Mouse (Mus musculus) thymus, postnatal 0 days (tissue): ENCODE data around the gene Nab2. TPM values are rescaled to one million over a fixed set of nuclear protein-coding genes. Genes with fewer than 3 reads are reported as not detected.
"Not testable (repeated sequence)": the region's sequence is repeated elsewhere in the genome, so short reads cannot be mapped to it uniquely, and the experiment has no call there.

Experiments
- DNase-seq: peaks from one replicate; pipeline ENCODE4 v3.0.0-alpha.2; 2015; ENCODE audit warnings: low spot score
- polyA plus RNA-seq: library from polyadenylated mRNA; unstranded; fragments of >200 nt; fragmentation: Nextera tagmentation; extraction: Ambion mirVana; gene quantifications from 2 replicates; pipeline ENCODE4 v1.2.1, GENCODE M21; 2015

Gene Nab2
- polyA plus RNA-seq, 1 experiment from 2014 or later = 10.0 TPM

- no peak for DNase-seq
Measured at GRCm38 (mm10) chr10:127674046-127674655, 5.8 kb upstream of the Nab2 start.

- peak; percentile 43 for DNase-seq
Measured at GRCm38 (mm10) chr10:127671276-127671675, 2.9 kb upstream of the Nab2 start.

- DNase-seq = no peak
Measured at GRCm38 (mm10) chr10:127670185-127670584, 1.8 kb upstream of the Nab2 start.

GRCm38 (mm10) chr10:127669170-127669569 is 802 bp upstream of the Nab2 start:
- DNase-seq = no peak

GRCm38 (mm10) chr10:127667269-127668092 is 887 bp downstream of the Nab2 start:
- DNase-seq = peak; percentile 52

GRCm38 (mm10) chr10:127666501-127667268 is 1.7 kb downstream of the Nab2 start, which contains the start of gene Nemp1:
Gene Nemp1, plus strand, starts transcription at chr10:127666901.
- DNase-seq = peak; percentile 62

- DNase-seq = no peak
Measured at GRCm38 (mm10) chr10:127665366-127666181, 2.8 kb downstream of the Nab2 start.

GRCm38 (mm10) chr10:127664891-127665290 is 3.5 kb downstream of the Nab2 start:
- DNase-seq = no peak

GRCm38 (mm10) chr10:127664166-127664565 is 4.2 kb downstream of the Nab2 start:
- DNase-seq = no peak

GRCm38 (mm10) chr10:127663590-127663989 is 4.8 kb downstream of the Nab2 start:
- no peak for DNase-seq

GRCm38 (mm10) chr10:127662666-127663253 is 5.6 kb downstream of the Nab2 start:
- DNase-seq = peak; percentile 32

- peak; percentile 81 for DNase-seq
Measured at GRCm38 (mm10) chr10:127661915-127662663, 6.3 kb downstream of the Nab2 start.

- DNase-seq = no peak
Measured at GRCm38 (mm10) chr10:127661291-127661914, 7.0 kb downstream of the Nab2 start.

GRCm38 (mm10) chr10:127659551-127659950 is 8.8 kb downstream of the Nab2 start:
- DNase-seq = no peak

GRCm38 (mm10) chr10:127658076-127658475 is 10.3 kb downstream of the Nab2 start:
- DNase-seq = no peak

GRCm38 (mm10) chr10:127657617-127658016 is 10.8 kb downstream of the Nab2 start:
- not testable (repeated sequence) for DNase-seq

GRCm38 (mm10) chr10:127654970-127655579 is 13.3 kb downstream of the Nab2 start:
- no peak for DNase-seq

- DNase-seq = no peak
Measured at GRCm38 (mm10) chr10:127652906-127653638, 15.3 kb downstream of the Nab2 start.
